Mouse (Mus musculus): ENCODE results near the gene Midn. TPM values are rescaled to one million over a fixed set of nuclear protein-coding genes. Genes with fewer than 3 reads are reported as not detected.

Midn gene
- total and polyA plus RNA-seq, 3 experiments, result 8.1 to 26.7 TPM; not detected in 1

DNA sequence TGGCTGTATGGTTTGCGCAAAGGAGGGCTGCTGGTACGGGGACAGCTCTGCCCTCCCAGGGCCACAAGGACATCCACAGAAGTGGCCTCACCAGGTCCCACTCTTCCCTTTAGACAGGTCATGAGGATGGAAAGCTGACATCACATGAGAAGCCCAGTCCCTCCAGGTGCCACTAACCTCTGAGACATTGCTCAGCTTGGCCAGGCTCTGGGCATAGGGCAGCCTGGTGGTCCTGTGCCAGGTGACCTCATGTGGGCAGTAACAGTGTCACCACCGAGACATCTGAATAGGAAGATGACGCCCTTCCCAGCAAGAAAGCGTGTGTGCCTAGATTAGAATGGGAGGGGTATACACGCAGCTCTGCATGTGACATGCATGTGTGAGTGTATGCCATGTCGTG is 34.5 kb downstream of the Midn start:
- TF ChIP-seq HCFC1 (IDR thresholded peaks at IDR 0.05; ENCODE audit: low read depth, low read length), result no peak
- H3K27me3 ChIP-seq (ENCODE audit: control insufficient read depth in 1 of 2, insufficient read depth in 2 of 2, low read length in 2 of 2), result peaks cover 9 to 12% of the 10 kb centered on the region in 2 experiments
- H3K9me3 ChIP-seq (replicated peaks; ENCODE audit: insufficient read depth, low read length), result no peaks in the 10 kb centered on the region
- H3K4me3 ChIP-seq (ENCODE audit: control insufficient read depth in 1 of 2, insufficient read depth in 1 of 2, low read depth in 2 of 2, low read length in 2 of 2), result no peak overlapping the region
- H3K27ac ChIP-seq (ENCODE audit: control insufficient read depth, low read depth, low read length), result no peak overlapping the region
- no peaks in the 10 kb centered on the region for H3K36me3 ChIP-seq (ENCODE audit: control insufficient read depth in 1 of 2, insufficient read depth in 2 of 2, low read length in 2 of 2)
- no peak for DNase-seq (ENCODE audit: low read depth, low spot score)
- no peaks in the 10 kb centered on the region for H3K79me2 ChIP-seq (ENCODE audit: control insufficient read depth, insufficient read depth, low read length, poor library complexity)
- no peak overlapping the region for H3K9ac ChIP-seq (ENCODE audit: control insufficient read depth, low read depth, low read length, poor library complexity, severe bottlenecking)
- H3K4me1 ChIP-seq (ENCODE audit: control insufficient read depth in 1 of 2, insufficient read depth in 2 of 2, low read length in 2 of 2), result no peaks in the 10 kb centered on the region

DNA sequence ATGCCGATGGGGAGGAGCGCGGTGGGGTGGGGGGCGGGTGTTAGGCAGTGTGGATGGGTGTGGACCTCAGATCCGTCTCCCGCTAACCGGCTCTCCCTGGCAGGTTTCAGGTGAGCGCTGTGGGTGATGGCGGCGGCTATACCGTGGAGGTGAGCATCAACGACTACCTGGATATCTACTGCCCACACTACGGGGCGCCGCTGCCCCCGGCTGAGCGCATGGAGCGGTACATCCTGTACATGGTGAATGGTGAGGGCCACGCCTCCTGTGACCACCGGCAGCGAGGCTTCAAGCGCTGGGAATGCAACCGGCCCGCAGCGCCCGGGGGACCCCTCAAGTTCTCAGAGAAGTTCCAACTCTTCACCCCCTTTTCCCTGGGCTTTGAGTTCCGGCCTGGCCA is 38.6 kb downstream of the Midn start:
- no peaks in the 10 kb centered on the region for H3K27me3 ChIP-seq (ENCODE audit: control insufficient read depth in 1 of 2, insufficient read depth in 2 of 2, low read length in 2 of 2)

DNA sequence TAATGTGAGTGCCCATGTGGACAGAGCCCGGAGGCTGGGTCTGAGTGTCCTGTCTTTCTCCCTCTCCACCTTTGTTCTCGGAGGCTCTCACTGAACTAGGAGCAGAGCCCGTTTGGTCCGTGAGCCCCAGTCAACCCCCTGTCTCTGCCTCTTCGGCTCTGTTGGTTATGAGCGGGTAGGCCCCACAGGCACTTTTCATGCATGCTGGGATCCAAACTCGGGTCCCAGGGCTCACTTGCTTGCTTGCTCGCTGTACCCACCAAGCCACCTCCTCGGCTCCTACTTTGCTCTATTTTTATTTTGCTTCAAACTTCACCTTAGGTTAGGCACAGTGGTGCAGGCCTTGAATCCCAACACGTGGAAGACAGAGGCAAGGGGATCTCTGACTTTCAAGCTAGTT is 39.7 kb downstream of the Midn start:
- no peaks in the 10 kb centered on the region for H3K4me1 ChIP-seq (ENCODE audit: control insufficient read depth in 1 of 2, insufficient read depth in 2 of 2, low read length in 2 of 2)
- H3K9ac ChIP-seq (ENCODE audit: control insufficient read depth, low read depth, low read length, poor library complexity, severe bottlenecking), result no peak overlapping the region
- H3K27me3 ChIP-seq (ENCODE audit: control insufficient read depth in 1 of 2, insufficient read depth in 2 of 2, low read length in 2 of 2), result no peaks in the 10 kb centered on the region
- TF ChIP-seq JUND (IDR thresholded peaks at IDR 0.05; ENCODE audit: low read depth, low read length), result no peak
- no peak for TF ChIP-seq ZC3H11A (IDR thresholded peaks at IDR 0.05; ENCODE audit: low read depth, low read length)
- TF ChIP-seq GATA1 (IDR thresholded peaks at IDR 0.05; ENCODE audit: low read depth, low read length), result no peak
- no peak for TF ChIP-seq MYC (IDR thresholded peaks at IDR 0.05; ENCODE audit: low read depth, low read length)
- no peak for TF ChIP-seq ZMIZ1 (IDR thresholded peaks at IDR 0.05; ENCODE audit: low read depth, low read length)
- TF ChIP-seq NELFE (IDR thresholded peaks at IDR 0.05; ENCODE audit: low read depth, low read length), result no peak
- TF ChIP-seq NRF1 (IDR thresholded peaks at IDR 0.05; ENCODE audit: insufficient read depth, low read depth, low read length, poor library complexity, severe bottlenecking), result no peak
- TF ChIP-seq USF2 (IDR thresholded peaks at IDR 0.05; ENCODE audit: borderline replicate concordance in 1 of 2, insufficient read depth in 1 of 2, low read depth in 1 of 2, low read length in 2 of 2), result no peak
- no peak for TF ChIP-seq RAD21 (IDR thresholded peaks at IDR 0.05; ENCODE audit: low read depth, low read length)
- TF ChIP-seq POLR2A (IDR thresholded peaks at IDR 0.05; ENCODE audit: control insufficient read depth in 1 of 2, insufficient read depth in 1 of 2, low read depth in 1 of 2, low read length in 2 of 2, poor library complexity in 1 of 2), result no peak
- TF ChIP-seq TCF12 (IDR thresholded peaks at IDR 0.05; ENCODE audit: low read depth, low read length), result no peak
- TF ChIP-seq SIN3A (IDR thresholded peaks at IDR 0.05; ENCODE audit: low read length), result no peak
- TF ChIP-seq POLR2AphosphoS5 (IDR thresholded peaks at IDR 0.05; ENCODE audit: borderline replicate concordance, low read depth, low read length), result no peak
- no peak for TF ChIP-seq CHD2 (IDR thresholded peaks at IDR 0.05; ENCODE audit: low read length)
- TF ChIP-seq ETS1 (IDR thresholded peaks at IDR 0.05; ENCODE audit: low read depth, low read length), result no peak
- no peak for TF ChIP-seq TAL1 (IDR thresholded peaks at IDR 0.05; ENCODE audit: low read length)
- TF ChIP-seq HCFC1 (IDR thresholded peaks at IDR 0.05; ENCODE audit: low read depth, low read length), result no peak
- TF ChIP-seq MEF2A (IDR thresholded peaks at IDR 0.05; ENCODE audit: extremely low read depth, insufficient replicate concordance, low read depth, low read length, poor library complexity, severe bottlenecking), result no peak
- TF ChIP-seq ZKSCAN1 (IDR thresholded peaks at IDR 0.05; ENCODE audit: low read depth, low read length), result no peak
- no peak overlapping the region for H3K27ac ChIP-seq (ENCODE audit: control insufficient read depth, low read depth, low read length)
- H3K79me2 ChIP-seq (ENCODE audit: control insufficient read depth, insufficient read depth, low read length, poor library complexity), result no peaks in the 10 kb centered on the region
- no peak overlapping the region for H3K4me3 ChIP-seq (ENCODE audit: control insufficient read depth in 1 of 2, insufficient read depth in 1 of 2, low read depth in 2 of 2, low read length in 2 of 2)
- no peak for DNase-seq (ENCODE audit: low read depth, low spot score)
- no peaks in the 10 kb centered on the region for H3K9me3 ChIP-seq (replicated peaks; ENCODE audit: insufficient read depth, low read length)
- H3K36me3 ChIP-seq (ENCODE audit: control insufficient read depth in 1 of 2, insufficient read depth in 2 of 2, low read length in 2 of 2), result no peaks in the 10 kb centered on the region

More for the DNA sequence above, 38.6 kb downstream of the Midn start:
- no peak overlapping the region for H3K4me3 ChIP-seq (ENCODE audit: control insufficient read depth in 1 of 2, insufficient read depth in 1 of 2, low read depth in 2 of 2, low read length in 2 of 2)
- DNase-seq (ENCODE audit: low read depth, low spot score), result no peak
- no peak overlapping the region for H3K9ac ChIP-seq (ENCODE audit: control insufficient read depth, low read depth, low read length, poor library complexity, severe bottlenecking)
- no peaks in the 10 kb centered on the region for H3K4me1 ChIP-seq (ENCODE audit: control insufficient read depth in 1 of 2, insufficient read depth in 2 of 2, low read length in 2 of 2)
- TF ChIP-seq ZMIZ1 (IDR thresholded peaks at IDR 0.05; ENCODE audit: low read depth, low read length), result no peak
- no peak for TF ChIP-seq ETS1 (IDR thresholded peaks at IDR 0.05; ENCODE audit: low read depth, low read length)
- TF ChIP-seq POLR2AphosphoS5 (IDR thresholded peaks at IDR 0.05; ENCODE audit: borderline replicate concordance, low read depth, low read length), result no peak
- no peak for TF ChIP-seq BHLHE40 (IDR thresholded peaks at IDR 0.05; ENCODE audit: borderline replicate concordance, low read depth, low read length)
- TF ChIP-seq RAD21 (IDR thresholded peaks at IDR 0.05; ENCODE audit: low read depth, low read length), result no peak
- no peak for TF ChIP-seq E2F4 (IDR thresholded peaks at IDR 0.05; ENCODE audit: borderline replicate concordance, low read depth, low read length)
- no peak for TF ChIP-seq USF1 (IDR thresholded peaks at IDR 0.05; ENCODE audit: low read depth, low read length)
- no peak for TF ChIP-seq ZKSCAN1 (IDR thresholded peaks at IDR 0.05; ENCODE audit: low read depth, low read length)
- TF ChIP-seq JUND (IDR thresholded peaks at IDR 0.05; ENCODE audit: low read depth, low read length), result no peak
- TF ChIP-seq ZC3H11A (IDR thresholded peaks at IDR 0.05; ENCODE audit: low read depth, low read length), result no peak
- no peak for TF ChIP-seq ELF1 (IDR thresholded peaks at IDR 0.05; ENCODE audit: low read depth, low read length)
- no peak for TF ChIP-seq CHD2 (IDR thresholded peaks at IDR 0.05; ENCODE audit: low read length)
- no peak for TF ChIP-seq KAT2A (conservative IDR thresholded peaks at IDR 0.05; ENCODE audit: low read depth, low read length)
- no peak for TF ChIP-seq ZNF384 (IDR thresholded peaks at IDR 0.05; ENCODE audit: low read depth, low read length)
- TF ChIP-seq SIN3A (IDR thresholded peaks at IDR 0.05; ENCODE audit: low read length), result no peak
- TF ChIP-seq GATA1 (IDR thresholded peaks at IDR 0.05; ENCODE audit: low read depth, low read length), result no peak
- TF ChIP-seq POLR2AphosphoS2 (IDR thresholded peaks at IDR 0.05; ENCODE audit: low read length), result no peak
- no peak for TF ChIP-seq MAFK (IDR thresholded peaks at IDR 0.05; ENCODE audit: borderline replicate concordance, low read depth, low read length)
- no peak for TF ChIP-seq CTCF (IDR thresholded peaks at IDR 0.05 in 2 of 3, conservative IDR thresholded peaks at IDR 0.05 in 1 of 3; ENCODE audit: control insufficient read depth in 1 of 3, insufficient read depth in 1 of 3, low read depth in 2 of 3, low read length in 3 of 3, poor library complexity in 1 of 3, severe bottlenecking in 1 of 3)
- H3K79me2 ChIP-seq (ENCODE audit: control insufficient read depth, insufficient read depth, low read length, poor library complexity), result no peaks in the 10 kb centered on the region
- no peaks in the 10 kb centered on the region for H3K9me3 ChIP-seq (replicated peaks; ENCODE audit: insufficient read depth, low read length)
- no peak overlapping the region for H3K27ac ChIP-seq (ENCODE audit: control insufficient read depth, low read depth, low read length)
- no peaks in the 10 kb centered on the region for H3K36me3 ChIP-seq (ENCODE audit: control insufficient read depth in 1 of 2, insufficient read depth in 2 of 2, low read length in 2 of 2)

All from MEL (cell line).